Mouse (Mus musculus) MEL (cell line): ENCODE results near the gene Tjp2. TPM values are rescaled to one million over a fixed set of nuclear protein-coding genes. Genes with fewer than 3 reads are reported as not detected.

Source experiments
- DNase-seq: peaks from one replicate; pipeline ENCODE4 v3.0.0; 2011; ENCODE audit warnings: low read depth, low spot score
- H3K27ac ChIP-seq: 2 replicates; pipeline ENCODE4 v1.5.1; 2012; ENCODE audit warnings: low read depth, mild to moderate bottlenecking, control low read depth, low read length, moderate library complexity; ENCODE audit not compliant: control insufficient read depth
- H3K27me3 ChIP-seq, 2 experiments: fragments of 150-350 bp in 1 of 2; sonication (generic) in 1 of 2; 2 replicates each; pipeline ENCODE4 v1.6.1; 2012; ENCODE audit warnings: low read length in 2 of 2, mild to moderate bottlenecking in 2 of 2, improper control_type of control experiment in 1 of 2, moderate library complexity in 1 of 2; ENCODE audit not compliant: insufficient read depth in 2 of 2, control insufficient read depth in 1 of 2
- H3K36me3 ChIP-seq, 2 experiments: 2 replicates each; pipeline ENCODE4 v1.6.1; 2012 to 2014; ENCODE audit warnings: low read length in 2 of 2, improper control_type of control experiment in 1 of 2, inconsistent platforms in 1 of 2, mild to moderate bottlenecking in 1 of 2; ENCODE audit not compliant: insufficient read depth in 2 of 2, control insufficient read depth in 1 of 2
- H3K4me1 ChIP-seq, 2 experiments: fragments of 150-350 bp in 1 of 2; sonication (generic) in 1 of 2; 2 replicates each; pipeline ENCODE4 v1.6.1; 2012; ENCODE audit warnings: low read length in 2 of 2, improper control_type of control experiment in 1 of 2, mild to moderate bottlenecking in 1 of 2; ENCODE audit not compliant: insufficient read depth in 2 of 2, control insufficient read depth in 1 of 2
- H3K4me3 ChIP-seq, 2 experiments: fragments of 150-350 bp in 1 of 2; sonication (generic) in 1 of 2; 2 replicates each; pipeline ENCODE4 v1.5.1; 2012; ENCODE audit warnings: low read depth in 2 of 2, low read length in 2 of 2, mild to moderate bottlenecking in 2 of 2, moderate library complexity in 2 of 2, control low read depth in 1 of 2, improper control_type of control experiment in 1 of 2; ENCODE audit not compliant: control insufficient read depth in 1 of 2, insufficient read depth in 1 of 2
- H3K79me2 ChIP-seq: 2 replicates; pipeline ENCODE4 v1.6.1; 2012; ENCODE audit warnings: mild to moderate bottlenecking, low read length, moderate library complexity; ENCODE audit not compliant: control insufficient read depth, poor library complexity, insufficient read depth
- H3K9ac ChIP-seq: 2 replicates; pipeline ENCODE4 v1.6.1; 2012; ENCODE audit warnings: low read depth, mild to moderate bottlenecking, control low read depth, low read length, moderate library complexity; ENCODE audit not compliant: control insufficient read depth, poor library complexity, severe bottlenecking
- H3K9me3 ChIP-seq: fragments of 150-350 bp; sonication (generic); replicated peaks from 2 replicates; pipeline ENCODE4 v1.6.1; 2012; ENCODE audit warnings: mild to moderate bottlenecking, low read length, improper control_type of control experiment, moderate library complexity; ENCODE audit not compliant: insufficient read depth
- CHD2 ChIP-seq: IDR thresholded peaks from 2 replicates; pipeline ENCODE4 v1.6.1; 2011; ENCODE audit warnings: low read length, improper control_type of control experiment
- ETS1 ChIP-seq: IDR thresholded peaks from 2 replicates; pipeline ENCODE4 v1.6.1; 2012; ENCODE audit warnings: low read depth, mild to moderate bottlenecking, inconsistent platforms, low read length, improper control_type of control experiment, moderate library complexity
- GABPA ChIP-seq: IDR thresholded peaks from 2 replicates; pipeline ENCODE4 v1.6.1; 2012; ENCODE audit warnings: low read depth, mild to moderate bottlenecking, inconsistent platforms, low read length, improper control_type of control experiment, moderate library complexity
- GATA1 ChIP-seq: IDR thresholded peaks from 2 replicates; pipeline ENCODE4 v1.6.1; 2011; ENCODE audit warnings: low read depth, low read length, improper control_type of control experiment
- HCFC1 ChIP-seq: IDR thresholded peaks from 2 replicates; pipeline ENCODE4 v1.6.1; 2012; ENCODE audit warnings: low read depth, mild to moderate bottlenecking, inconsistent platforms, low read length, improper control_type of control experiment, moderate library complexity
- KAT2A ChIP-seq: conservative IDR thresholded peaks from 2 replicates; pipeline ENCODE4 v1.6.1; 2012; ENCODE audit warnings: low read depth, low read length, improper control_type of control experiment, inconsistent platforms
- MAFK ChIP-seq: IDR thresholded peaks from 2 replicates; pipeline ENCODE4 v1.6.1; 2011; ENCODE audit warnings: low read depth, mild to moderate bottlenecking, low read length, improper control_type of control experiment, borderline replicate concordance
- MAZ ChIP-seq: IDR thresholded peaks from 2 replicates; pipeline ENCODE4 v1.6.1; 2012; ENCODE audit warnings: low read depth, mild to moderate bottlenecking, inconsistent platforms, low read length, improper control_type of control experiment
- MEF2A ChIP-seq: IDR thresholded peaks from 2 replicates; pipeline ENCODE4 v1.6.1; 2014; ENCODE audit warnings: low read depth, mild to moderate bottlenecking, inconsistent platforms, low read length, improper control_type of control experiment; ENCODE audit not compliant: poor library complexity, insufficient replicate concordance, severe bottlenecking; ENCODE audit errors: extremely low read depth
- MYB ChIP-seq: IDR thresholded peaks from 2 replicates; pipeline ENCODE4 v1.6.1; 2011; ENCODE audit warnings: mild to moderate bottlenecking, low read depth, low read length, improper control_type of control experiment
- POLR2A ChIP-seq, 2 experiments: IDR thresholded peaks; 2 replicates each; pipeline ENCODE4 v1.6.1; 2011 to 2012; ENCODE audit warnings: low read length in 2 of 2, mild to moderate bottlenecking in 2 of 2, control low read depth in 1 of 2, improper control_type of control experiment in 1 of 2, low read depth in 1 of 2, moderate library complexity in 1 of 2; ENCODE audit not compliant: control insufficient read depth in 1 of 2, insufficient read depth in 1 of 2, poor library complexity in 1 of 2
- RAD21 ChIP-seq: IDR thresholded peaks from 2 replicates; pipeline ENCODE4 v1.6.1; 2011; ENCODE audit warnings: mild to moderate bottlenecking, low read depth, low read length, improper control_type of control experiment
- RCOR1 ChIP-seq: IDR thresholded peaks from 2 replicates; pipeline ENCODE4 v1.6.1; 2012; ENCODE audit warnings: low read depth, mild to moderate bottlenecking, inconsistent platforms, low read length, improper control_type of control experiment
- TAL1 ChIP-seq: IDR thresholded peaks from 2 replicates; pipeline ENCODE4 v1.6.1; 2012; ENCODE audit warnings: mild to moderate bottlenecking, inconsistent platforms, low read length, moderate library complexity, mixed read lengths
- TBP ChIP-seq: IDR thresholded peaks from 2 replicates; pipeline ENCODE4 v1.8.0; 2011; ENCODE audit warnings: low read depth, low read length, improper control_type of control experiment
- TCF12 ChIP-seq: IDR thresholded peaks from 2 replicates; pipeline ENCODE4 v1.6.1; 2014; ENCODE audit warnings: low read depth, mild to moderate bottlenecking, inconsistent platforms, low read length, improper control_type of control experiment, moderate library complexity
- ZKSCAN1 ChIP-seq: IDR thresholded peaks from 2 replicates; pipeline ENCODE4 v1.6.1; 2012; ENCODE audit warnings: low read depth, mild to moderate bottlenecking, inconsistent platforms, low read length, improper control_type of control experiment, moderate library complexity
- ZMIZ1 ChIP-seq: IDR thresholded peaks from 2 replicates; pipeline ENCODE4 v1.6.1; 2012; ENCODE audit warnings: low read depth, mild to moderate bottlenecking, inconsistent platforms, low read length, improper control_type of control experiment, moderate library complexity
- polyA plus RNA-seq, 2 experiments: library from polyadenylated mRNA; stranded (reverse) in 1 of 2; unstranded in 1 of 2; fragments of >175 nt in 1 of 2; fragments of >200 nt in 1 of 2; gene quantifications; 2 replicates each; pipeline versions ENCODE4 v1.2.1 to v1.2.4; 2012; ENCODE audit warnings: low replicate concordance in 2 of 2, low read depth in 1 of 2; ENCODE audit not compliant: insufficient read length in 2 of 2, insufficient read depth in 1 of 2, missing spikeins in 1 of 2
- total RNA-seq: library from RNA; depleted of rRNA; stranded (reverse); fragments of 300-350 nt; gene quantifications from 2 replicates; pipeline ENCODE4 v1.2.3, GENCODE M21; 2012

The Tjp2 gene
- total and polyA plus RNA-seq, 3 experiments = 3.0 to 8.3 TPM; not detected in 1

GRCm38 (mm10) chr19:24198676-24199303 is 26.0 kb downstream of the Tjp2 start:
- Histone ChIP-seq H3K27me3 (no peaks in the 10 kb centered on the region), H3K9me3 (no peaks in the 10 kb centered on the region), H3K4me1 (no peaks in the 10 kb centered on the region), H3K36me3 (no peaks in the 10 kb centered on the region), H3K4me3 (no peak overlapping the region), H3K79me2 (no peaks in the 10 kb centered on the region), H3K9ac (no peak overlapping the region), H3K27ac (no peak overlapping the region)
- TF ChIP-seq ETS1 (no peak), ZMIZ1 (no peak), MEF2A (no peak), TAL1 (no peak)
- DNase-seq = no peak

DNA sequence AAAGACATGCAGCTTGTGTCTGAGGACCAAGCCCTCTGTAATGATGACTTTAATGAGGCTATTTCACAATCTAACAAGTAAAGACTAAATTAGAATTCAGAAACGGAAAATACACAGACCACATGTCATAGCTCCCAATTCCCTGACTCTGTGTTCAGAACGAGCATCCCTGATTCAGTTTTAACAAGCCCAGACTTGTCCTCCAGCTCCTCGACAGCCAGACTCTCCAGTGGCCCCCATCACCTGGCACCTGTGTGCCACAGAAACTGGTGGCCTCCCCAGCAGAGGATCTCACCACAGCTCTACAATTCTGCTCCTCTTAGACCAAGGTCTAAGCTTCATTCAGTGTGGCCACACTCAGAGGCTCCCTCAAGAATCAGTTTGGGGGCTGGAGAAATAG is 27.5 kb downstream of the Tjp2 start:
- Histone ChIP-seq H3K27ac (no peak overlapping the region), H3K4me1 (no peaks in the 10 kb centered on the region), H3K9me3 (no peaks in the 10 kb centered on the region), H3K27me3 (no peaks in the 10 kb centered on the region), H3K4me3 (no peak overlapping the region), H3K79me2 (no peaks in the 10 kb centered on the region), H3K9ac (no peak overlapping the region), H3K36me3 (no peaks in the 10 kb centered on the region)
- DNase-seq = no peak
- no peak for TF ChIP-seq MAZ
- no peak for TF ChIP-seq ZKSCAN1
- no peak for TF ChIP-seq HCFC1
- no peak for TF ChIP-seq RAD21
- TF ChIP-seq GATA1 = no peak
- no peak for TF ChIP-seq GABPA
- no peak for TF ChIP-seq MYB
- TF ChIP-seq TBP = no peak
- TF ChIP-seq CHD2 = no peak
- no peak for TF ChIP-seq MAFK
- no peak for TF ChIP-seq TCF12
- no peak for TF ChIP-seq KAT2A
- no peak for TF ChIP-seq RCOR1
- no peak for TF ChIP-seq POLR2A (IDR thresholded peaks at IDR 0.05; ENCODE audit: control insufficient read depth in 1 of 2, insufficient read depth in 1 of 2, low read depth in 1 of 2, low read length in 2 of 2, poor library complexity in 1 of 2)
